Mouse (Mus musculus) frontal cortex, postnatal 14 days (tissue): ENCODE results near the gene Pigq.
A peak's percentile ranks its signal among the peaks of the same experiment; 100 is the strongest.

Experiments
- DNase-seq, 2 experiments: peaks; one replicate each; pipeline ENCODE4 v3.0.0; 2022; ENCODE audit warnings: low spot score in 2 of 2

Pigq gene

GRCm38 (mm10) chr17:25944366-25945163, at the start of gene Pigq, which contains the start of gene Nhlrc4:
Pigq (minus strand) TSS chr17:25944936.
Nhlrc4 (minus strand) TSS chr17:25944961.
- DNase-seq: no peak

- DNase-seq: no peak
Measured at GRCm38 (mm10) chr17:25993489-25993888, 48.8 kb upstream of the Pigq start.

GRCm38 (mm10) chr17:25992274-25992673, 47.5 kb upstream of the Pigq start:
- no peak for DNase-seq

- DNase-seq: no peak
Measured at GRCm38 (mm10) chr17:25990331-25990730, 45.6 kb upstream of the Pigq start.

GRCm38 (mm10) chr17:25985306-25986294, 40.9 kb upstream of the Pigq start, which contains the start of gene Capn15:
Capn15 (minus strand) TSS chr17:25985796.
- DNase-seq: peak; percentile 92 to 93

- DNase-seq: no peak
Measured at GRCm38 (mm10) chr17:25984556-25985305, 40.0 kb upstream of the Pigq start.

GRCm38 (mm10) chr17:25984066-25984465, 39.3 kb upstream of the Pigq start:
- DNase-seq: no peak

- no peak for DNase-seq
Measured at GRCm38 (mm10) chr17:25982913-25983312, 38.2 kb upstream of the Pigq start.

- no peak for DNase-seq
Measured at GRCm38 (mm10) chr17:25980854-25981253, 36.1 kb upstream of the Pigq start.

GRCm38 (mm10) chr17:25979829-25980738, 35.3 kb upstream of the Pigq start:
- DNase-seq: no peak

- DNase-seq: no peak
Measured at GRCm38 (mm10) chr17:25970954-25971707, 26.4 kb upstream of the Pigq start.

GRCm38 (mm10) chr17:25970448-25970847, 25.7 kb upstream of the Pigq start:
- no peak for DNase-seq

GRCm38 (mm10) chr17:25968176-25968575, 23.4 kb upstream of the Pigq start:
- no peak for DNase-seq

- DNase-seq: no peak
Measured at GRCm38 (mm10) chr17:25967652-25968051, 22.9 kb upstream of the Pigq start.

GRCm38 (mm10) chr17:25964271-25964670, 19.5 kb upstream of the Pigq start:
- no peak for DNase-seq

- no peak for DNase-seq
Measured at GRCm38 (mm10) chr17:25962413-25962905, 17.7 kb upstream of the Pigq start.

- DNase-seq: no peak
Measured at GRCm38 (mm10) chr17:25961566-25961965, 16.8 kb upstream of the Pigq start.

GRCm38 (mm10) chr17:25959630-25960467, 15.1 kb upstream of the Pigq start:
- DNase-seq: no peak
